17 mouse cellular contexts compared by ENCODE assay signal in genomic region chr9:62627071-62628000, GRCm38 (mm10). TPM values are rescaled to one million over a fixed set of nuclear protein-coding genes. Genes with fewer than 3 reads are reported as not detected.
DNase-seq lines count a peak whose midpoint lies in the region; ATAC-seq and TF ChIP-seq lines count a peak whose summit lies in the region.
"Had no signal": no experiment of that assay in that cellular context is flagged by ENCODE, and none has a peak within 500 bp of the region (broad histone marks: within the 10 kb centered on the region; RNA-seq: fewer than 3 reads in every experiment).

No protein-coding gene starts in this region.

- H3K9me3 ChIP-seq in midbrain, postnatal 0 days (ENCODE audit: low read length) = no peaks in the 10 kb centered on the region
- H3K9me3 ChIP-seq: intestine, embryonic 15.5 days; liver, embryonic 15.5 days had no signal

- peak; percentile 65 for DNase-seq in gastrocnemius, adult 18-20 months (ENCODE audit: low spot score)
- no peak for DNase-seq in gastrocnemius, postnatal 10 days
- peak; percentile 20 for DNase-seq in ovary, postnatal 14 days (ENCODE audit: low spot score)
- DNase-seq in ovary, postnatal 10 days (ENCODE audit: low spot score) = no peak
- DNase-seq in gastrocnemius, adult 8-10 months (ENCODE audit: low spot score in 2 of 2) = peak; percentile 56 to 62
- no peak for DNase-seq in midbrain, postnatal 0 days (ENCODE audit: low spot score)
- no peak for DNase-seq in right cerebral cortex, postnatal 10 days (ENCODE audit: low spot score in 2 of 2)
- DNase-seq: adrenal gland, postnatal 25 days; cerebellum, adult 8-10 months; thymus, adult 2 months had no signal

- no peak for TF ChIP-seq POLR2A in myocyte (IDR thresholded peaks at IDR 0.05; ENCODE audit: insufficient read length, low read depth)

- no peak overlapping the region for H3ac ChIP-seq in myocyte (ENCODE audit: control insufficient read depth, insufficient read length)

- 72% methylated on average over 6 of the region's 6 CpGs for WGBS in midbrain, postnatal 0 days

- no peak overlapping the region for H3K27ac ChIP-seq in midbrain, postnatal 0 days (ENCODE audit: low read depth, low read length)
- H3K27ac ChIP-seq: intestine, embryonic 15.5 days; liver, embryonic 15.5 days had no signal

- TF ChIP-seq CTCF in midbrain, postnatal 0 days (IDR thresholded peaks at IDR 0.05) = no peak

- peak overlapping the region; percentile 35 for H3K4me2 ChIP-seq in myocyte (ENCODE audit: low read depth)
- no peak overlapping the region for H3K4me2 ChIP-seq in midbrain, postnatal 0 days (ENCODE audit: low read depth, low read length, poor library complexity, severe bottlenecking)
- H3K4me2 ChIP-seq: intestine, embryonic 15.5 days; liver, embryonic 15.5 days had no signal

- no peak for ATAC-seq in midbrain, postnatal 0 days (ENCODE audit: low FRiP score)
- ATAC-seq: CD4-positive, CD25-positive, alpha-beta regulatory T cell, adult 4 months; forebrain, embryonic 16.5 days; intestine, embryonic 15.5 days had no signal

- no peaks in the 10 kb centered on the region for H3K36me3 ChIP-seq in myocyte (ENCODE audit: control insufficient read depth, insufficient read depth)
- H3K36me3 ChIP-seq in midbrain, postnatal 0 days (ENCODE audit: insufficient read depth, low read length) = no peaks in the 10 kb centered on the region
- H3K36me3 ChIP-seq: intestine, embryonic 15.5 days; liver, embryonic 15.5 days had no signal

- H3K9ac ChIP-seq in midbrain, postnatal 0 days (replicated peaks; ENCODE audit: low read length, poor library complexity, severe bottlenecking) = no peak overlapping the region
- H3K9ac ChIP-seq: intestine, embryonic 15.5 days; liver, embryonic 15.5 days had no signal

- H3K27me3 ChIP-seq in myocyte (ENCODE audit: control insufficient read depth, insufficient read depth, insufficient read length) = no peaks in the 10 kb centered on the region
- no peaks in the 10 kb centered on the region for H3K27me3 ChIP-seq in midbrain, postnatal 0 days (ENCODE audit: insufficient read depth, low read length)
- H3K27me3 ChIP-seq: intestine, embryonic 15.5 days; liver, embryonic 15.5 days had no signal

- H3K4me3 ChIP-seq in myocyte = no peak overlapping the region
- H3K4me3 ChIP-seq in midbrain, postnatal 0 days (ENCODE audit: low read depth, low read length) = no peak overlapping the region
- H3K4me3 ChIP-seq: intestine, embryonic 15.5 days; liver, embryonic 15.5 days; megakaryocyte, embryonic 14.5 days had no signal

- no peaks in the 10 kb centered on the region for H3K4me1 ChIP-seq in midbrain, postnatal 0 days (ENCODE audit: insufficient read depth, low read length)
- H3K4me1 ChIP-seq: liver, embryonic 15.5 days had no signal

- H3K79me2 ChIP-seq in myocyte (ENCODE audit: control insufficient read depth, insufficient read depth) = no peaks in the 10 kb centered on the region

TF ChIP-seq in myocyte, 11 proteins besides CTCF, POLR2A, EP300 and RAD21:
- TF ChIP-seq MYOD1 (IDR thresholded peaks at IDR 0.05; ENCODE audit: control insufficient read depth in 1 of 3, insufficient read length in 2 of 3, low read depth in 2 of 3) = no peak
- TF ChIP-seq E2F4 (IDR thresholded peaks at IDR 0.05; ENCODE audit: insufficient read depth) = no peak
- TF ChIP-seq USF1 (IDR thresholded peaks at IDR 0.05; ENCODE audit: low read depth) = no peak
- no peak for TF ChIP-seq CEBPB (IDR thresholded peaks at IDR 0.05; ENCODE audit: insufficient read depth, poor library complexity, severe bottlenecking)
- no peak for TF ChIP-seq REST (IDR thresholded peaks at IDR 0.05; ENCODE audit: insufficient read depth, insufficient read length)
- TF ChIP-seq TCF3 (IDR thresholded peaks at IDR 0.05; ENCODE audit: insufficient read length, low read depth) = no peak
- no peak for TF ChIP-seq MYOG (IDR thresholded peaks at IDR 0.05; ENCODE audit: control insufficient read depth in 1 of 3, insufficient read depth in 1 of 3, insufficient read length in 2 of 3, low read depth in 2 of 3)
- no peak for TF ChIP-seq SRF (IDR thresholded peaks at IDR 0.05; ENCODE audit: control insufficient read depth, insufficient read length, low read depth)
- TF ChIP-seq POLR2AphosphoS2 (IDR thresholded peaks at IDR 0.05; ENCODE audit: insufficient read length, low read depth) = no peak
- TF ChIP-seq TCF12 (IDR thresholded peaks at IDR 0.05; ENCODE audit: insufficient read depth, poor library complexity, severe bottlenecking) = no peak
- TF ChIP-seq MAX (IDR thresholded peaks at IDR 0.05; ENCODE audit: low read depth) = no peak
TF ChIP-seq in myocyte: peak in this region for 0.

RNA-seq across cellular contexts. Expression of gene Itga11, which starts 50.3 kb away (rescaled TPM):
- 1 to 10 TPM; 3.1 to 3.7 TPM for total RNA-seq in gastrocnemius, adult 18-20 months (2021)
- 1 to 10 TPM; 5.4 to 9.0 TPM for total RNA-seq in gastrocnemius, postnatal 10 days (2021)
- total RNA-seq in gastrocnemius, adult 8-10 months (2022) = 1 to 10 TPM; 1.5 to 2.7 (median 2.4) TPM
- polyA plus RNA-seq in myocyte (2012; fragmentation: generic; extraction: Trizol) = 0.54 TPM
- 2.3 and 2.6 TPM in 2 replicates for total RNA-seq in midbrain, postnatal 0 days (2014; rRNA removed)
- polyA plus RNA-seq in midbrain, postnatal 0 days (2015; fragmentation: Nextera tagmentation; extraction: Ambion mirVana) = 0.52 and 0.65 TPM in 2 replicates
- total RNA-seq: hematopoietic stem cell, adult 5-6 weeks had no signal

Comparison
In these comparisons a context has a peak if more than half of its experiments do, and no peak if none do; other contexts are left out.
1. DNase-seq: peak in gastrocnemius, adult 18-20 months (single experiment), ovary, postnatal 14 days (single experiment) and gastrocnemius, adult 8-10 months (2 of 2); none in gastrocnemius, postnatal 10 days (single experiment), ovary, postnatal 10 days (single experiment), midbrain, postnatal 0 days (single experiment) and right cerebral cortex, postnatal 10 days (0 of 2).